Mouse (Mus musculus): Measurements from ENCODE around the gene 9230110F15Rik. TPM values are rescaled to one million over a fixed set of nuclear protein-coding genes. Genes with fewer than 3 reads are reported as not detected.
"Not testable (repeated sequence)": the region's sequence is repeated elsewhere in the genome, so short reads cannot be mapped to it uniquely, and the experiment has no call there.

9230110F15Rik gene
- polyA plus RNA-seq (2012; rRNA removed) (not detected in 2 replicates), polyA plus RNA-seq (2014; fragmentation: Nextera tagmentation; extraction: Ambion mirVana) (not detected in 2 replicates)

DNA sequence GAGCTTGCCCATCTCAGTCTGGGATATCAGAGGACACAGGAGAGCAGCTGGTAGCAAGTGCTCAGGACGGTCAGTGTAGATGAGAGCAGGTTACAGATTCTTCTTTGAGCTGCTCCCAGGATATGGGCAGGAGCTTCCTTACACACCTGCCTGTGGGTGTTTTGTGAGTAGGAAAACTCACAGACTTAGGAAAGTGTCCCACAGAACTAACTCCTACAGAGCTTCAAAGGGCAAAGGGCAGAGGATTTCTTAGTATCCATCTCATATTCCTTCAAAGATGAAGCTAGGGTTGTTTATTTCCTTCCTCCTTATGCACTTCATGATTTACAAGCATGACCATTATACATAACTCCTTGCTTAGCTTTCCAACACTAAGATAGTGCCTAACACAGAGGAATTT, at the start of gene 9230110F15Rik:
TSS of gene 9230110F15Rik (minus strand) at position 101 of the 400 bp plus-strand sequence.
- no peaks in the 10 kb centered on the region for H3K27me3 ChIP-seq (ENCODE audit: control insufficient read depth, insufficient read depth, low read length)
- no peaks in the 10 kb centered on the region for H3K9me3 ChIP-seq (ENCODE audit: control insufficient read depth, low read length)
- DNase-seq (ENCODE audit: low read depth in 3 of 3, low spot score in 3 of 3) (no peak), ATAC-seq (ENCODE audit: insufficient read depth) (no peak)
- TF ChIP-seq CTCF (IDR thresholded peaks at IDR 0.05; ENCODE audit: low read depth) (no peak), EP300 (IDR thresholded peaks at IDR 0.05; ENCODE audit: low read depth) (no peak)
- no peaks in the 10 kb centered on the region for H3K36me3 ChIP-seq (replicated peaks; ENCODE audit: control insufficient read depth, insufficient read depth, low read depth)
- no peak within 1 kb of the TSS for H3K9ac ChIP-seq (replicated peaks)
- no peak within 1 kb of the TSS for H3K4me2 ChIP-seq (ENCODE audit: low read depth)
- no peaks in the 10 kb centered on the region for H3K4me1 ChIP-seq (replicated peaks; ENCODE audit: control insufficient read depth in 2 of 2, insufficient read depth in 2 of 2, low read length in 1 of 2)
- H3K27ac ChIP-seq, result no peak within 1 kb of the TSS
- no peak within 1 kb of the TSS for H3K4me3 ChIP-seq (ENCODE audit: insufficient read depth in 1 of 2, low read depth in 2 of 2, low read length in 2 of 2)
- 39% methylated on average over 1 of the region's 1 CpGs for WGBS (ENCODE audit: insufficient replicate concordance)

DNA sequence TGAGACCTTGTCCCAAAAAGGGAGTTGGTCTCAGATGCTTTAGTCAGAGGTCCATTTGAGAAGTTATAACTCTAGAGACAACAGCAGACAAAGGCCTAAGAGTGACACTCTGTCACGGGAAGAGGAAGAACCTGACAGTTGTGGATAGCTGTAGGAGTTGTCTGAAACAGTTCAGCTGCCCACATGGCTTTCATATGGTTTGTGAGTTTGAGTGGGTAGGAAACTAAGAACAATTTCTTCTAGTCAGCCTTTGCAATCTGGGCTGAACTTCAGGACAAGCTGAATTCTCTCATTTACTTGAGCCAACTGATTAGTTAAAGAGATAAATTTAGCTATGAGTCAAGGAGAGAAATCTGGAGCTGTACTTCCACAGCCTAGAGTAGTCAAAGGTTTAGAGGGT, 49.2 kb upstream of the 9230110F15Rik start:
- H3K27ac ChIP-seq; H3K27me3 ChIP-seq (ENCODE audit: control insufficient read depth, insufficient read depth, low read length); H3K9ac ChIP-seq (replicated peaks); H3K4me2 ChIP-seq (ENCODE audit: low read depth); DNase-seq (ENCODE audit: low read depth in 3 of 3, low spot score in 3 of 3); H3K4me3 ChIP-seq (ENCODE audit: insufficient read depth in 1 of 2, low read depth in 2 of 2, low read length in 2 of 2); ATAC-seq (ENCODE audit: insufficient read depth); H3K36me3 ChIP-seq (replicated peaks; ENCODE audit: control insufficient read depth, insufficient read depth, low read depth); H3K4me1 ChIP-seq (replicated peaks; ENCODE audit: control insufficient read depth in 2 of 2, insufficient read depth in 2 of 2, low read length in 1 of 2); H3K9me3 ChIP-seq (ENCODE audit: control insufficient read depth, low read length): not testable (repeated sequence)
- 37% methylated on average over 1 of the region's 1 CpGs for WGBS (ENCODE audit: insufficient replicate concordance)

DNA sequence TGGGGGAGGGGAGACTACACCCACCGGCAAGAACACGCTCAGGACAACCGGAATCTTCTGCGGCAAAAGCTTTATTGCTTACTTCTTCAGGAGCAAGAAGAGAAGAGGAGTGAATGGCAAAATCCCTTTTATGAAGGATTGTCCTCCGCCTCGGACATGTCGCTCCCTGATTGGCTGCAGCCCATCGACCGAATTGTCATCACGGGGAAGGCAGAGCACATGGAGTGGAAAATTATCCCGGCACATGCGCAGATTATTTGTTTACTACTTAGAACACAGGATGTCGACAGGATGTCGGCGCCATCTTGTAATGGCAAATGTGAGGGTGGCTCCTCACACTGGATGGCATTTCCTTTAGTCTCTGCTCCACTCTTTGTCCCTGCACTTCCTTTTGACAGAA, 26.1 kb downstream of the 9230110F15Rik start:
- H3K27me3 ChIP-seq (ENCODE audit: control insufficient read depth, insufficient read depth, low read length); ATAC-seq (ENCODE audit: insufficient read depth); H3K9ac ChIP-seq (replicated peaks); DNase-seq (ENCODE audit: low read depth in 3 of 3, low spot score in 3 of 3); H3K36me3 ChIP-seq (replicated peaks; ENCODE audit: control insufficient read depth, insufficient read depth, low read depth); H3K4me3 ChIP-seq (ENCODE audit: insufficient read depth in 1 of 2, low read depth in 2 of 2, low read length in 2 of 2); H3K9me3 ChIP-seq (ENCODE audit: control insufficient read depth, low read length); H3K4me1 ChIP-seq (replicated peaks; ENCODE audit: control insufficient read depth in 2 of 2, insufficient read depth in 2 of 2, low read length in 1 of 2); H3K27ac ChIP-seq; H3K4me2 ChIP-seq (ENCODE audit: low read depth): not testable (repeated sequence)
- 78% methylated on average over 15 of the region's 15 CpGs for WGBS (ENCODE audit: insufficient replicate concordance)

DNA sequence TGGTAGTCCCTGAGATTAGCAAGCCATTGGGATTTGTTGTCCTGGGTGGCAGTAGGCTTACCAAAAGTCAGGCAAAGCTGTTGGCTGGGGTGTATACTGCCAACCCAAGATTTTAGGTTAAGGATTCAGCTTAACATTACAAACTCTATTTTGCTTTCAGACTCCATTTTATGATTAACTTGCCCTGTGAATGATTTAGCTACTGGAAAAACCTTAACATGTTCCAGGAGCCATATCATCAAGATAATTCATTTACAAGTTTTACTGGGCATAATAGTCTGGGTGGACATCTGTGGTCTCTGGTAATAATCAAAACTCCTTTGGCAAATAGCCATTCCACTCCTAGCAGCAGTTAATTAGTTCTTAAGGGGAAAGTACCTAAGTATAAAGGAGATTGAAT, 45.8 kb downstream of the 9230110F15Rik start:
- ATAC-seq (ENCODE audit: insufficient read depth) (no peak), DNase-seq (ENCODE audit: low read depth in 3 of 3, low spot score in 3 of 3) (no peak)

DNA sequence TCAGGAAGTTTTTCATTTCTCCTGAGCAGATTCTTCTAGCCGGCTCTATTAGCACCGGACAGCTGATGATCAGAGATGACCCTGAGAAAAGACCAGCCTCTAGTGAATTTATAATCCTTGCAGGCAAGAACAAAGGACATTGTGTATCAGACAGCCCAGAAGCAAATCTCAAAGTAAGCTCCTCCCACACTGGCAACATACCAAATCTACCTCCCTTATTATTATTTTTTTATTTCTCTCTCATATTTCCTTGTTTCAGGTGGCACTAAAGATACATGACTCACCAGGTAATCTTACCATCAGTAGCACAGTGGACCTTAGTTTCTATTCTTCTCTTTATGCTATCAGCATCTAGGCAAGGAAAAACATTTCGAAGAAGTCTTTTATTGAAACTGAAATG, 53.9 kb downstream of the 9230110F15Rik start, which contains the start of the genes Gm27235 and D730048I06Rik:
TSS of gene Gm27235 (minus strand) at position 101 of the 400 bp plus-strand sequence.
TSS of gene D730048I06Rik (minus strand) at position 112 of the 400 bp plus-strand sequence.
- no peaks in the 10 kb centered on the region for H3K36me3 ChIP-seq (replicated peaks; ENCODE audit: control insufficient read depth, insufficient read depth, low read depth)
- no peak for TF ChIP-seq CTCF (IDR thresholded peaks at IDR 0.05; ENCODE audit: low read depth)
- no peaks in the 10 kb centered on the region for H3K9me3 ChIP-seq (ENCODE audit: control insufficient read depth, low read length)
- no peak within 1 kb of the TSS for H3K4me2 ChIP-seq (ENCODE audit: low read depth)
- DNase-seq (ENCODE audit: low read depth in 3 of 3, low spot score in 3 of 3) (no peak), ATAC-seq (ENCODE audit: insufficient read depth) (no peak)
- H3K4me1 ChIP-seq (replicated peaks; ENCODE audit: control insufficient read depth in 2 of 2, insufficient read depth in 2 of 2, low read length in 1 of 2), result no peaks in the 10 kb centered on the region
- no peak within 1 kb of the TSS for H3K4me3 ChIP-seq (ENCODE audit: insufficient read depth in 1 of 2, low read depth in 2 of 2, low read length in 2 of 2)
- H3K27me3 ChIP-seq (ENCODE audit: control insufficient read depth, insufficient read depth, low read length), result no peaks in the 10 kb centered on the region
- H3K27ac ChIP-seq, result no peak within 1 kb of the TSS
- 74% methylated on average over 3 of the region's 3 CpGs for WGBS (ENCODE audit: insufficient replicate concordance)
- H3K9ac ChIP-seq (replicated peaks), result no peak within 1 kb of the TSS

More for the DNA sequence above, 45.8 kb downstream of the 9230110F15Rik start:
- TF ChIP-seq CTCF (IDR thresholded peaks at IDR 0.05; ENCODE audit: low read depth), result no peak
- no peak for TF ChIP-seq EP300 (IDR thresholded peaks at IDR 0.05; ENCODE audit: low read depth)
- H3K4me3 ChIP-seq (ENCODE audit: insufficient read depth in 1 of 2, low read depth in 2 of 2, low read length in 2 of 2), result no peak overlapping the region
- H3K9me3 ChIP-seq (ENCODE audit: control insufficient read depth, low read length), result no peaks in the 10 kb centered on the region
- no peak overlapping the region for H3K9ac ChIP-seq (replicated peaks)
- H3K4me2 ChIP-seq (ENCODE audit: low read depth), result no peak overlapping the region
- no peaks in the 10 kb centered on the region for H3K4me1 ChIP-seq (replicated peaks; ENCODE audit: control insufficient read depth in 2 of 2, insufficient read depth in 2 of 2, low read length in 1 of 2)
- no peaks in the 10 kb centered on the region for H3K36me3 ChIP-seq (replicated peaks; ENCODE audit: control insufficient read depth, insufficient read depth, low read depth)
- no peak overlapping the region for H3K27ac ChIP-seq
- H3K27me3 ChIP-seq (ENCODE audit: control insufficient read depth, insufficient read depth, low read length), result no peaks in the 10 kb centered on the region

Other genes with a start within 250 kb of the 9230110F15Rik start
- not detected in 2 replicates for gene Pate4, start 232.2 kb downstream of the 9230110F15Rik start, polyA plus RNA-seq (2012; rRNA removed)
- gene Pate4, start 232.2 kb downstream of the 9230110F15Rik start, polyA plus RNA-seq (2014; fragmentation: Nextera tagmentation; extraction: Ambion mirVana), result not detected in 2 replicates
- gene Pate3, start 195.9 kb downstream of the 9230110F15Rik start, polyA plus RNA-seq (2012; rRNA removed), result not detected in 2 replicates
- gene Pate3, start 195.9 kb downstream of the 9230110F15Rik start, polyA plus RNA-seq (2014; fragmentation: Nextera tagmentation; extraction: Ambion mirVana), result not detected in 2 replicates
- not detected in 2 replicates for gene Pate1, start 156.8 kb downstream of the 9230110F15Rik start, polyA plus RNA-seq (2012; rRNA removed)
- gene Pate1, start 156.8 kb downstream of the 9230110F15Rik start, polyA plus RNA-seq (2014; fragmentation: Nextera tagmentation; extraction: Ambion mirVana), result not detected in 2 replicates
- gene Gm17677, start 103.1 kb downstream of the 9230110F15Rik start, polyA plus RNA-seq (2012; rRNA removed), result not detected in 2 replicates
- gene Gm17677, start 103.1 kb downstream of the 9230110F15Rik start, polyA plus RNA-seq (2014; fragmentation: Nextera tagmentation; extraction: Ambion mirVana), result not detected in 2 replicates
- not detected in 2 replicates for gene Gm17727, start 66.0 kb downstream of the 9230110F15Rik start, polyA plus RNA-seq (2012; rRNA removed)
- gene Gm17727, start 66.0 kb downstream of the 9230110F15Rik start, polyA plus RNA-seq (2014; fragmentation: Nextera tagmentation; extraction: Ambion mirVana), result not detected in 2 replicates
- not detected in 2 replicates for gene Gm27235, start 54.0 kb downstream of the 9230110F15Rik start, polyA plus RNA-seq (2012; rRNA removed)
- not detected in 2 replicates for gene Gm27235, start 54.0 kb downstream of the 9230110F15Rik start, polyA plus RNA-seq (2014; fragmentation: Nextera tagmentation; extraction: Ambion mirVana)
- gene D730048I06Rik, start 54.0 kb downstream of the 9230110F15Rik start, polyA plus RNA-seq (2012; rRNA removed), result not detected in 2 replicates
- not detected in 2 replicates for gene D730048I06Rik, start 54.0 kb downstream of the 9230110F15Rik start, polyA plus RNA-seq (2014; fragmentation: Nextera tagmentation; extraction: Ambion mirVana)
- gene 9230113P08Rik, start 64.3 kb upstream of the 9230110F15Rik start, polyA plus RNA-seq (2012; rRNA removed), result not detected in 2 replicates
- not detected in 2 replicates for gene 9230113P08Rik, start 64.3 kb upstream of the 9230110F15Rik start, polyA plus RNA-seq (2014; fragmentation: Nextera tagmentation; extraction: Ambion mirVana)

Data from liver, embryonic 14.5 days (tissue).